Mouse (Mus musculus): ENCODE measurements around the gene Lzts3. TPM values are rescaled to one million over a fixed set of nuclear protein-coding genes. Genes with fewer than 3 reads are reported as not detected.

Lzts3 gene
- total and polyA plus RNA-seq, 2 experiments from 2014 or later: 11.3 to 35.5 TPM

DNA sequence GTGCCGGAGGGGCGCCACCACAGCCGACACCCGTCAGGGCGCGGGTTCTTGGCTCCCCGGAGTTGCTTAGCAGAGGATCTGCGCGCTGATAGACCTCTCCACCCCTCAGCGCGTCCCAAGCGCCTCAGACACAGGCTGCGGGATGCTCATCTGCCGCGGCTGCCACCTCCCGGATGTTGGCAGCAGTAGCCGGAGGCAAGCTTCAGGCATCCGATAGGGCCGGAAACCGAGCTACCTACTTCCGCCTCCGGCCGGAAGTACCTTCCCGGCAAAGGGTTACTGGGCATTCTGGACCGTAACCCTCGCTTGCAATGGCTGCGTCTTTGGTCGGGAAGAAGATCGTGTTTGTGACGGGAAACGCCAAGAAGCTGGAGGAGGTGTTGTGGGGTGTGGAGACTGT is 25.0 kb upstream of the Lzts3 start, which contains the start of gene Itpa:
Itpa (plus strand) TSS at position 52 of the 400 bp plus-strand sequence.
- Histone ChIP-seq H3K4me3 (ENCODE audit: low read depth, low read length) (peak within 1 kb of the TSS; percentile 61), H3K9ac (peak within 1 kb of the TSS; percentile 76), H3K27me3 (ENCODE audit: insufficient read depth, low read length) (no peaks in the 10 kb centered on the region), H3K36me3 (ENCODE audit: insufficient read depth) (peaks cover 11% of the 10 kb centered on the region), H3K27ac (ENCODE audit: low read depth, low read length) (peak within 1 kb of the TSS; percentile 82), H3K4me2 (ENCODE audit: low read depth) (peak within 1 kb of the TSS; percentile 69), H3K9me3 (ENCODE audit: low read length) (no peaks in the 10 kb centered on the region), H3K4me1 (ENCODE audit: insufficient read depth) (peaks cover 16% of the 10 kb centered on the region)
- peak; percentile 81 for TF ChIP-seq CTCF (IDR thresholded peaks at IDR 0.05; ENCODE audit: low read depth)
- peak; percentile 79 for ATAC-seq
- under 1% methylated on average over 31 of the region's 31 CpGs for WGBS
- DNase-seq: peak; percentile 93

DNA sequence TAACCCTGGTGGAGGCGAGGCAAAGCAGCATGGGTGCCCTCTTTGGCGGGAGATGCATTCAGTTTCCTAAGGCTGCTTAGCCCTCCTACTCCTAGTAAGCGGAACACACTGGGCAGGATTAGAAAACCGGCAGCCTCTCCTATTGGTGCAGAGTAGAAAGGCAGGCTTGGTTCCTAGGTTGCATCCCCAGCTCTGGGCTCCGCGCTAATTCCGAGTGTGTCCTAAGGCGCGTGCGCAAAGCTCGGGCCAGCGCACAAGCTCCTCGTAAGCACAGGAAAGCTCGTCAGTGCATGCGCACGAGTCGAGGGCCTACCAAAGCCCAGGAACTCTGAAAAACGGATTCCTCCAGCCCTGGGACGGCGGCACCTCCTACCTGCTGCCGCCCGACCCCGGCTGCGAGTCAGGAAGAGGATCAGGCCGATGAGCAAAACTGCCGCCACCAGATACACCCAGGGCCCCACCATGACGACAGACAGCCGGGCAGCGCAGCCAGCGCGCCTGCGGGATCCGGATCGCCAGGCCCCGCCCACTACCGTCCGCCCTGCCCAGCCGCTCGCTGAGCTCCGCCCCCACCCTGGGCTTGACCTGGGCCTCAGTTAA is 21.6 kb upstream of the Lzts3 start, which contains the start of gene Ddrgk1:
Ddrgk1 (minus strand) TSS at position 558 of the 600 bp plus-strand sequence.
- TF ChIP-seq CTCF (IDR thresholded peaks at IDR 0.05; ENCODE audit: low read depth): peak; percentile 53
- H3K4me3 ChIP-seq (ENCODE audit: low read depth, low read length): peak within 1 kb of the TSS; percentile 59
- H3K9me3 ChIP-seq (ENCODE audit: low read length): no peaks in the 10 kb centered on the region
- DNase-seq: peak; percentile 99
- H3K4me2 ChIP-seq (ENCODE audit: low read depth): peak within 1 kb of the TSS; percentile 62
- peak within 1 kb of the TSS; percentile 89 for H3K9ac ChIP-seq
- peak within 1 kb of the TSS; percentile 99 for H3K27ac ChIP-seq (ENCODE audit: low read depth, low read length)
- peaks cover 22% of the 10 kb centered on the region for H3K36me3 ChIP-seq (ENCODE audit: insufficient read depth)
- ATAC-seq: peak; percentile 97
- WGBS: 1% methylated on average over 40 of the region's 40 CpGs
- peaks cover 12% of the 10 kb centered on the region for H3K4me1 ChIP-seq (ENCODE audit: insufficient read depth)
- H3K27me3 ChIP-seq (ENCODE audit: insufficient read depth, low read length): no peaks in the 10 kb centered on the region

- Histone ChIP-seq H3K4me2 (ENCODE audit: low read depth) (peak overlapping the region; percentile 62), H3K27me3 (ENCODE audit: insufficient read depth, low read length) (no peaks in the 10 kb centered on the region), H3K9ac (peak overlapping the region; percentile 89; the same call in 1 of the 2 replicates), H3K4me3 (ENCODE audit: low read depth, low read length) (peak overlapping the region; percentile 59), H3K4me1 (ENCODE audit: insufficient read depth) (peaks cover 12% of the 10 kb centered on the region), H3K27ac (ENCODE audit: low read depth, low read length) (peak overlapping the region; percentile 99; the same call in 1 of the 2 replicates), H3K9me3 (ENCODE audit: low read length) (no peaks in the 10 kb centered on the region), H3K36me3 (ENCODE audit: insufficient read depth) (peaks cover 31% of the 10 kb centered on the region)
- DNase-seq: no peak
- 84% methylated on average over 11 of the region's 11 CpGs for WGBS
- ATAC-seq: no peak
- TF ChIP-seq CTCF (IDR thresholded peaks at IDR 0.05; ENCODE audit: low read depth): no peak
Observed at GRCm38 (mm10) chr2:130663342-130663741, 20.7 kb upstream of the Lzts3 start.

- 98% methylated on average over 10 of the region's 10 CpGs for WGBS
- ATAC-seq (no peak), DNase-seq (no peak)
- Histone ChIP-seq H3K4me2 (ENCODE audit: low read depth) (no peak overlapping the region), H3K9me3 (ENCODE audit: low read length) (no peaks in the 10 kb centered on the region), H3K4me3 (ENCODE audit: low read depth, low read length) (no peak overlapping the region), H3K4me1 (ENCODE audit: insufficient read depth) (peaks cover 7% of the 10 kb centered on the region), H3K27me3 (ENCODE audit: insufficient read depth, low read length) (no peaks in the 10 kb centered on the region), H3K9ac (no peak overlapping the region), H3K27ac (ENCODE audit: low read depth, low read length) (no peak overlapping the region), H3K36me3 (ENCODE audit: insufficient read depth) (peaks cover 75% of the 10 kb centered on the region)
- no peak for TF ChIP-seq CTCF (IDR thresholded peaks at IDR 0.05; ENCODE audit: low read depth)
Observed at GRCm38 (mm10) chr2:130658530-130658929, 15.9 kb upstream of the Lzts3 start.

DNA sequence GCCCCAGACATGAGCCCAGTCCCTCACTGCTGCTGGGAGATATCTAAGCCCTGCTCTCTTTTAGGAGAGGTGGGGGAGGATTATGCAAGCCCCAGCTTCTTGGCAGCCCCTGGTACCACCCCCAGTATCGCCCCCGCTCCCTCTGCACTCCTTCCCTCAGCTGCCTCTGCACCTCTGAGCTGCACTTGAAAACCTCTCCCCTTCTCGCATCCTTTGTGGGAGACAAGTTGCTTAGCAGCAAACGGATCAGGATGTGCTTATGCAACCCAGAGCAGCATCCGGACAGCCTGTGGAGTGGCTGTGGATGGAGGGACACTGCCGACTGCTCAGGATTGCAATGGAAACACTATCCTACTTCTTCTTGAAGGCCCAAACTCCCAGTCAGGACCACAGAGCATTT is 14.9 kb upstream of the Lzts3 start:
- Histone ChIP-seq H3K4me1 (ENCODE audit: insufficient read depth) (no peaks in the 10 kb centered on the region), H3K27me3 (ENCODE audit: insufficient read depth, low read length) (no peaks in the 10 kb centered on the region), H3K9me3 (ENCODE audit: low read length) (no peaks in the 10 kb centered on the region), H3K9ac (no peak overlapping the region), H3K4me3 (ENCODE audit: low read depth, low read length) (no peak overlapping the region), H3K4me2 (ENCODE audit: low read depth) (no peak overlapping the region), H3K36me3 (ENCODE audit: insufficient read depth) (peaks cover 82% of the 10 kb centered on the region), H3K27ac (ENCODE audit: low read depth, low read length) (no peak overlapping the region)
- DNase-seq (no peak), ATAC-seq (no peak)
- TF ChIP-seq CTCF (IDR thresholded peaks at IDR 0.05; ENCODE audit: low read depth): no peak
- 88% methylated on average over 6 of the region's 6 CpGs for WGBS

DNA sequence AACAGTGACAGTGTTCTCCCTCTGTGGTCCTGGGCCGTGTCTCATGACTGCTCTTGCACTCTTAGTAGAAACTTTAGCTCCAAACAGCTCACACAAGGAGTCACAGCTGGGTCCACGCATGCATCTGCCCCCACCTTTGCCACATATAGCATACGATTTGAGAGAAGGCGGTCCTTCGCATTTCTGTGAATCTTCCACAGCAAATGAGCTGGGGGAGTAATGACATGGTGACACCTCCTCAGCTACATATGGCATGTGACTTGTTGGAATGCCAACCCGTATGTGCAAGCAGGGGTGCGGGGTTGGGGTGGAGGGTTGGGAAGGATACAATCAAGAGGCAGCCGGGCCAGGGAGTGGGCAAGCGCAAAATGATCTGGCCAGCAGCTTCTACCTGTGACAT is 13.9 kb upstream of the Lzts3 start:
- Histone ChIP-seq H3K4me2 (ENCODE audit: low read depth) (no peak overlapping the region), H3K27me3 (ENCODE audit: insufficient read depth, low read length) (no peaks in the 10 kb centered on the region), H3K9me3 (ENCODE audit: low read length) (no peaks in the 10 kb centered on the region), H3K27ac (ENCODE audit: low read depth, low read length) (no peak overlapping the region), H3K4me1 (ENCODE audit: insufficient read depth) (no peaks in the 10 kb centered on the region), H3K9ac (no peak overlapping the region), H3K4me3 (ENCODE audit: low read depth, low read length) (no peak overlapping the region), H3K36me3 (ENCODE audit: insufficient read depth) (peaks cover 80% of the 10 kb centered on the region)
- TF ChIP-seq CTCF (IDR thresholded peaks at IDR 0.05; ENCODE audit: low read depth): no peak
- 94% methylated on average over 9 of the region's 9 CpGs for WGBS
- ATAC-seq (no peak), DNase-seq (no peak)

GRCm38 (mm10) chr2:130655660-130656339 is 13.2 kb upstream of the Lzts3 start:
- Histone ChIP-seq H3K4me1 (ENCODE audit: insufficient read depth) (no peaks in the 10 kb centered on the region), H3K36me3 (ENCODE audit: insufficient read depth) (peaks cover 80% of the 10 kb centered on the region), H3K9me3 (ENCODE audit: low read length) (no peaks in the 10 kb centered on the region), H3K27me3 (ENCODE audit: insufficient read depth, low read length) (no peaks in the 10 kb centered on the region), H3K4me3 (ENCODE audit: low read depth, low read length) (no peak overlapping the region), H3K4me2 (ENCODE audit: low read depth) (no peak overlapping the region), H3K27ac (ENCODE audit: low read depth, low read length) (no peak overlapping the region), H3K9ac (no peak overlapping the region)
- DNase-seq (no peak), ATAC-seq (no peak)
- WGBS: 92% methylated on average over 6 of the region's 6 CpGs
- TF ChIP-seq CTCF (IDR thresholded peaks at IDR 0.05; ENCODE audit: low read depth): no peak

All from forebrain, postnatal 0 days (tissue).